Mouse (Mus musculus): ENCODE results near the gene Tgfbr3. TPM values are rescaled to one million over a fixed set of nuclear protein-coding genes. Genes with fewer than 3 reads are reported as not detected.

Tgfbr3 gene
- polyA plus RNA-seq, 2 experiments from 2014 or later: 4.0 to 8.2 TPM

DNA sequence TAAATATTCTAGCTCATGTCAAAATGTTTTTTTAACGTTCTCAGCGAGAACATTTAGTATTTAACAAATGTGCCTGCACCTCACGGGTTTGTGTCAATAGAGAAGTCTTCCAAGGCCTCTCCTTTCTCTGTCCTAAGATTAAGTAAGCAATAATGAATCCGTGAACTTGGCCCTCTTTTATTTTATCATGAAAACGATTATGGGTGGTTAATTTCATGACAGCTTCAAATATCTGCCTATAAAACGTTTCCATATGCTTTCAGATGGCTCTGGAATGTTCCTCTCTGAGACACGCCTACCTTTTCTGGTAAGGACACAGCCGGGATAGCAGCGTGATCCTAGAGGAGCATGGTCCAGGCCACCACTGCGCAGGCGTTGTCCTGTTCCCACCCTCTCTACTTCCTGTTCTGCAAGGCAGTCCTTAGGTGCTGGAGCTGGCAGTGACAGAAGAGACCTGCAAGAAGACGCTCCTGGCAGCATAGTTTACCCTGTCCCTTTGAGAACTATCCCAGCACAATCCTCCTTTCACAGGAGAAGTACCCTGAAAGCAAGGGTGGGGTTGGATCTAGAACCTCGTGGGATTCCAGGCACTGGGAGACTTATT is 214.3 kb downstream of the Tgfbr3 start:
- ATAC-seq: no peak

GRCm38 (mm10) chr5:107074350-107074749 is 215.1 kb downstream of the Tgfbr3 start:
- no peak for ATAC-seq

DNA sequence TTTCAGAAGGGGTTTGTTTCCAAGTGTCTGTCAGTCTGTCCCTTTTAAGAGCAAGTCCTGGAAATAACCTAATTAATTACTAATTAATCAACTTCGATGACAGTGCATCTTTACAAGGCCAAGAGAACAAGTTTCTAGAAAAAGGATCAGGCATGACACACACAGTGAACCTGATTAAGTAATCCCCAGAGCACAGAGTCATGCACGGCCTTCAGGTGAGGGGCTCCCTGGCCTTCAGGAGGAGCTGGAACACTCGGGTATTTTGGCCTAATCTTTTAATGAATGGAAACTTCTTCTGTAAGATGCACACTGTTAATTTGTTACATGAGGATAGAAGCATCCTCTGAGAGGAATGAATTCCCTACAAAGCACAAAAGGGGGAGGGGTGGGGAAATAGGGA is 215.9 kb downstream of the Tgfbr3 start:
- ATAC-seq: no peak

DNA sequence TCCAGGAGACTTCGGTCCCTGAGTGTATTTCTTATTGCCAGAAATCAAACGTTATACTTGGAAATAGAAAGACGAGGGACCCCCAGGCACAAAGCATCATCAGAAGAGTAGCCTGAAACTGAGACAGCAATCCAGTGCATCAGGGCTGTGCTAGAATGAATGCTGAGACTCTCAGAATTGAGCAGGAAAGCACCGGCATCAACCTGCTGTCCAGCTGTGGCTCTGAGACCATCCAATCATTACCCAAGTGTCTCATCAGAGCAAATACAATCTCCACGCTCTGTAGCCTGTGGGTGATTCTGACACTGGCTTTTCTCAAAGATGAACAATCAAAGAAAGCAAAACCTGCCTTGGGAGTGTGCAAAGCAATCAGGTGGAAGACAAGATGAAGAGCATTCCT is 221.3 kb downstream of the Tgfbr3 start:
- ATAC-seq: no peak

DNA sequence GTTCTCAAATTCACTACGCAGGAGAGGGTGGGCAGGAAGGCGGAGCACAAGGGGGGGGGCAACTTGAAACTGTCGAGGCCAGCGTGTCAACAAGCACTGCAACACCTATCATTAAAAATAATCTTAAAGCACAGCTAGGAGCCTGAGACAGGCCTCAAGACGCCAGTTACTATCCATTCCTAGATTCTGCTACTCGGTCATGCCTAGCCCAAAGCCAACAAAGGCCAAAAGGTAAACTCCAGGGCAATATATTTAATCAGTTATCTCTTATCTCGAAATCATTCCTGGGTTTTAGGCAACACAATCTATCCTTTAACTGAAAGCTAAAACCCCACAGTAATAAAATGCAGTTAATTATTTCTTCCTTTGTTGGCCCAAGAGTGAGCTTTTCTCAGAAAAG is 221.9 kb downstream of the Tgfbr3 start:
- no peak for ATAC-seq

DNA sequence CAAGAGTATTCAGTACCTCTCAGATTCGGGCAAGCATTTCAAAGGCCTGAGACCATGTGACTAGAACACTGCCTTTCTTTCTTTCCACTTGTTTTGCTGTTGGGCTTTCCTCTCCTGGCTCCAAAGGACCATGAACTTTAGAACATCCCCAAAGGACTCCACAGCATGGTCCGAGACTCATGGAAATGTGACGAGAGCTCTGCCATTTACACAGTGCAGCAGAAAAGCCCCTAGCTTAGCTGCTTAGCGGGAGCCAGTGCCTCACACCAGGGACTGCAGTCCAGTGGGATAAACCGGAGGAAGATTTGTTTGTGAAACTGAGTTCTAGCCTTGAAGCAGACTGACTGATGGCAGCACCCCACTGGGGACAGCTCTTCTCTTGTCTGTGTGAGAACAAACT is 224.5 kb downstream of the Tgfbr3 start:
- ATAC-seq: no peak

DNA sequence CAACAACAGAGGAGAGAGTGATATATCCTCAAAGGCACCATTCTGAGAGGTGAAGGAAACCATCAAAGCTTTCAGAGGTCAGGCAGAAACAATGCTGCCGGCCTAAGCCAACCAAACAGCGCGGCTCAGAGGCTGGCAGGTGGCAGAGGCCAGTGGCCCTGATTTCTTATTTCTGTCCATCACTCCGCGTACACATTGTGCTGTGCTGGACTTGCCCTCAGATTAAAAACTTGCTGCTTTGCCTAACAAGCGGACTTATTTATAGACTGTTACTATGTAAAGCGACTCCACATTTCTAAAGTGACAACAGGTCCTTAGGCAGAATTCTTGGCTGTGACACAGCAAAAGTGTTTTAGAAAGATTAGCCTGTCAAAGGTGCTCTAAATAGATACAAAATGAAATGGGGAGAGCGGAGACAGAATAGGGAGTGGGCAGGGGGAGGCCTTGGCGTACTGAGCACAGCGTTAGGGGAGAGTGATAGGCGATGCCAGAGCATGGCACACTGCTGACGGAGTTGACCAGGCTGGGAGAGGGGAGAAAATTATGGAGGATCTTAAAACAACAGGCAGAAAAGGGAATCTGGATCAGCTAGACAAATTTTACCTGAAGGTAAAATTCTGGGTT is 227.1 kb downstream of the Tgfbr3 start:
- ATAC-seq: no peak

DNA sequence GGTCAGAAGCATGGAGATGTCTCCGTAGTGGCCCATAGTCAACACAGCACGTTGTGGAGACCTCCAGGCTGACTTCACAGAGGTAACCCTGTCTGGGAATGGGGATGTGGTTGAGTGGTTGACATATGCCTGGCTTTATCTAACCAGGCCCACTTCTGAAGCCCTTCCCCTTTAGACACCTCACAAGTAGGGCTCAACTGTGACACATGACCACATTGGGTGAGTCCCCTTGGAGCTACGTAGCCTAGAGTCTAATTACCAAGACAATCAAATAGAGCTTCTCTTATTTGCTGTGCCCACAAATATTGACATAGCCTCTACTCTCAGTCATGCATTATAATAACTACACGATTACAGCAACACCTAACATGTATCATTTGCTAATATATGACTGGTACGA is 229.9 kb downstream of the Tgfbr3 start:
- ATAC-seq: no peak

DNA sequence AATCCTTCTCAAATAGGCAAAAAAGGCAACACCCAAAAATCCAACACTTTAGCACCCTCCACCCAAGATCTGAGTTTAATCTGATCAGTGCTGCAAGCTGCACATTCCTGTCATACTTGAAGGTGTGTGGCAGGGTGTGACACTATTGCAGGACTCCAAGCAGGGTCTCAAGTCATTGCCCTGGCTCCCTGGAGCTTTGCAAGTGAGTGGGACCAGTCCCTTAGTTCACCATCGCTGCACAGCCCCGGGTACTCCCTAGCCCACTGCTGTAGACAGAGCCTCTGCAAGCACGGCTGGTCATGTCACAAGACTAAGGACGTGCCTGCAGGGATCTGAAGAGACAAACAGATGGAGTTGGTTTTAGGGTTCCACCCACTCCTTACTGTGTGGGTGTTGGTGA is 230.8 kb downstream of the Tgfbr3 start:
- ATAC-seq: no peak

Other genes starting within 250 kb of the Tgfbr3 start
- under 1 TPM; 0.16 to 0.29 TPM for gene Brdt, start 41.5 kb upstream of the Tgfbr3 start, polyA plus RNA-seq (2017; shearing (Covaris generic))
- gene Ephx4, start 113.1 kb upstream of the Tgfbr3 start, polyA plus RNA-seq (2017; shearing (Covaris generic)): 1 to 10 TPM in 1 of 2 experiments, under 1 TPM in 1; 0.26 to 1.5 TPM
- not detected for gene Lpcat2b, start 141.9 kb upstream of the Tgfbr3 start, polyA plus RNA-seq (2017; shearing (Covaris generic))
- gene Btbd8, start 148.4 kb upstream of the Tgfbr3 start, polyA plus RNA-seq (2017; shearing (Covaris generic)): 1 to 10 TPM; 5.4 to 8.3 TPM
- under 1 TPM; 0.52 to 0.62 TPM for gene Gm42669, start 218.0 kb upstream of the Tgfbr3 start, polyA plus RNA-seq (2017; shearing (Covaris generic))
- gene 1700028K03Rik, start 245.1 kb upstream of the Tgfbr3 start, polyA plus RNA-seq (2017; shearing (Covaris generic)): under 1 TPM; 0.11 to 0.45 TPM

Measured in activated CD4-positive, CD25-positive, alpha-beta regulatory T cell, adult 4 months (primary cell).